Mouse (Mus musculus): ENCODE results near the gene Hoxd13. TPM values are rescaled to one million over a fixed set of nuclear protein-coding genes. Genes with fewer than 3 reads are reported as not detected.

Gene Hoxd13
- polyA plus RNA-seq, 1 experiment from 2014 or later = not detected

- H3K27me3 ChIP-seq (ENCODE audit: control insufficient read depth, insufficient read depth, low read depth, low read length) = peaks cover 94% of the 10 kb centered on the region
- H3K9me3 ChIP-seq (ENCODE audit: control insufficient read depth, low read length) = no peaks in the 10 kb centered on the region
- no peaks in the 10 kb centered on the region for H3K36me3 ChIP-seq (ENCODE audit: control insufficient read depth, insufficient read depth, low read length)
- no peak overlapping the region for H3K4me3 ChIP-seq (ENCODE audit: low read length)
- peaks cover 5% of the 10 kb centered on the region; the same call in 1 of the 2 replicates for H3K4me1 ChIP-seq (replicated peaks; ENCODE audit: control insufficient read depth, insufficient read depth, low read length)
- H3K27ac ChIP-seq (ENCODE audit: low read length) = no peak overlapping the region
- under 1% methylated on average over 16 of the region's 16 CpGs for WGBS
- H3K4me2 ChIP-seq (ENCODE audit: low read depth, low read length) = no peak overlapping the region
- H3K9ac ChIP-seq (ENCODE audit: low read length) = no peak overlapping the region
- ATAC-seq (ENCODE audit: low read depth) = no peak
Measured at GRCm38 (mm10) chr2:74710929-74711543, 42.9 kb downstream of the Hoxd13 start.

- H3K4me3 ChIP-seq (ENCODE audit: low read length) = peak within 1 kb of the TSS; percentile 31
- H3K4me2 ChIP-seq (ENCODE audit: low read depth, low read length) = peak within 1 kb of the TSS; percentile 43
- ATAC-seq (ENCODE audit: low read depth) = peak; percentile 26; the same call in 1 of the 2 replicates
- H3K27me3 ChIP-seq (ENCODE audit: control insufficient read depth, insufficient read depth, low read depth, low read length) = peaks cover 94% of the 10 kb centered on the region
- H3K9ac ChIP-seq (ENCODE audit: low read length) = no peak within 1 kb of the TSS
- H3K4me1 ChIP-seq (replicated peaks; ENCODE audit: control insufficient read depth, insufficient read depth, low read length) = peaks cover 5% of the 10 kb centered on the region; the same call in 1 of the 2 replicates
- H3K27ac ChIP-seq (ENCODE audit: low read length) = no peak within 1 kb of the TSS
- H3K9me3 ChIP-seq (ENCODE audit: control insufficient read depth, low read length) = no peaks in the 10 kb centered on the region
- under 1% methylated on average over 65 of the region's 65 CpGs for WGBS
- no peaks in the 10 kb centered on the region for H3K36me3 ChIP-seq (ENCODE audit: control insufficient read depth, insufficient read depth, low read length)
Measured at GRCm38 (mm10) chr2:74711721-74712621, 43.9 kb downstream of the Hoxd13 start, which contains the start of the genes Hoxd3 and Hoxd4. Gene Hoxd3, plus strand, starts transcription at chr2:74711927. Gene Hoxd4, plus strand, starts transcription at chr2:74711929.

- peaks cover 5% of the 10 kb centered on the region; the same call in 1 of the 2 replicates for H3K4me1 ChIP-seq (replicated peaks; ENCODE audit: control insufficient read depth, insufficient read depth, low read length)
- no peak overlapping the region for H3K9ac ChIP-seq (ENCODE audit: low read length)
- no peak for ATAC-seq (ENCODE audit: low read depth)
- no peaks in the 10 kb centered on the region for H3K9me3 ChIP-seq (ENCODE audit: control insufficient read depth, low read length)
- peaks cover 94% of the 10 kb centered on the region for H3K27me3 ChIP-seq (ENCODE audit: control insufficient read depth, insufficient read depth, low read depth, low read length)
- H3K27ac ChIP-seq (ENCODE audit: low read length) = no peak overlapping the region
- no peak overlapping the region for H3K4me3 ChIP-seq (ENCODE audit: low read length)
- H3K4me2 ChIP-seq (ENCODE audit: low read depth, low read length) = no peak overlapping the region
- WGBS = 6% methylated on average over 19 of the region's 19 CpGs
- no peaks in the 10 kb centered on the region for H3K36me3 ChIP-seq (ENCODE audit: control insufficient read depth, insufficient read depth, low read length)
Measured at GRCm38 (mm10) chr2:74713239-74714150, 45.4 kb downstream of the Hoxd13 start.

- Histone ChIP-seq H3K27ac (ENCODE audit: low read length) (no peak overlapping the region), H3K4me3 (ENCODE audit: low read length) (no peak overlapping the region), H3K4me2 (ENCODE audit: low read depth, low read length) (no peak overlapping the region), H3K9ac (ENCODE audit: low read length) (no peak overlapping the region), H3K36me3 (ENCODE audit: control insufficient read depth, insufficient read depth, low read length) (no peaks in the 10 kb centered on the region), H3K27me3 (ENCODE audit: control insufficient read depth, insufficient read depth, low read depth, low read length) (peaks cover 93% of the 10 kb centered on the region), H3K9me3 (ENCODE audit: control insufficient read depth, low read length) (no peaks in the 10 kb centered on the region), H3K4me1 (replicated peaks; ENCODE audit: control insufficient read depth, insufficient read depth, low read length) (peaks cover 5% of the 10 kb centered on the region; the same call in 1 of the 2 replicates)
- ATAC-seq (ENCODE audit: low read depth) = no peak
- 9% methylated on average over 18 of the region's 18 CpGs for WGBS
Measured at GRCm38 (mm10) chr2:74714156-74714789, 46.2 kb downstream of the Hoxd13 start.

GRCm38 (mm10) chr2:74714881-74715280 is 46.8 kb downstream of the Hoxd13 start:
- no peak overlapping the region for H3K4me2 ChIP-seq (ENCODE audit: low read depth, low read length)
- no peak overlapping the region for H3K4me3 ChIP-seq (ENCODE audit: low read length)
- no peak overlapping the region for H3K27ac ChIP-seq (ENCODE audit: low read length)
- H3K9ac ChIP-seq (ENCODE audit: low read length) = no peak overlapping the region
- no peak for ATAC-seq (ENCODE audit: low read depth)
- WGBS = under 1% methylated on average over 14 of the region's 14 CpGs
- peaks cover 5% of the 10 kb centered on the region; the same call in 1 of the 2 replicates for H3K4me1 ChIP-seq (replicated peaks; ENCODE audit: control insufficient read depth, insufficient read depth, low read length)
- H3K27me3 ChIP-seq (ENCODE audit: control insufficient read depth, insufficient read depth, low read depth, low read length) = peaks cover 92% of the 10 kb centered on the region
- H3K9me3 ChIP-seq (ENCODE audit: control insufficient read depth, low read length) = no peaks in the 10 kb centered on the region
- no peaks in the 10 kb centered on the region for H3K36me3 ChIP-seq (ENCODE audit: control insufficient read depth, insufficient read depth, low read length)

GRCm38 (mm10) chr2:74715504-74716241 is 47.6 kb downstream of the Hoxd13 start:
- 5% methylated on average over 26 of the region's 26 CpGs for WGBS

GRCm38 (mm10) chr2:74720384-74720783 is 52.3 kb downstream of the Hoxd13 start:
- H3K4me3 ChIP-seq (ENCODE audit: low read length) = no peak overlapping the region
- H3K27ac ChIP-seq (ENCODE audit: low read length) = no peak overlapping the region
- H3K4me1 ChIP-seq (replicated peaks; ENCODE audit: control insufficient read depth, insufficient read depth, low read length) = peaks cover 2% of the 10 kb centered on the region; the same call in 1 of the 2 replicates
- H3K9me3 ChIP-seq (ENCODE audit: control insufficient read depth, low read length) = no peaks in the 10 kb centered on the region
- no peak overlapping the region for H3K4me2 ChIP-seq (ENCODE audit: low read depth, low read length)
- no peak for ATAC-seq (ENCODE audit: low read depth)
- H3K27me3 ChIP-seq (ENCODE audit: control insufficient read depth, insufficient read depth, low read depth, low read length) = peaks cover 96% of the 10 kb centered on the region
- WGBS = 16% methylated on average over 2 of the region's 2 CpGs
- no peak overlapping the region for H3K9ac ChIP-seq (ENCODE audit: low read length)
- no peaks in the 10 kb centered on the region for H3K36me3 ChIP-seq (ENCODE audit: control insufficient read depth, insufficient read depth, low read length)

More at GRCm38 (mm10) chr2:74715504-74716241, 47.6 kb downstream of the Hoxd13 start:
- Histone ChIP-seq H3K4me3 (ENCODE audit: low read length) (peak overlapping the region; percentile 17; the same call in 1 of the 2 replicates), H3K9ac (ENCODE audit: low read length) (no peak overlapping the region), H3K36me3 (ENCODE audit: control insufficient read depth, insufficient read depth, low read length) (no peaks in the 10 kb centered on the region), H3K27ac (ENCODE audit: low read length) (no peak overlapping the region), H3K4me2 (ENCODE audit: low read depth, low read length) (peak overlapping the region; percentile 52), H3K27me3 (ENCODE audit: control insufficient read depth, insufficient read depth, low read depth, low read length) (peaks cover 92% of the 10 kb centered on the region), H3K4me1 (replicated peaks; ENCODE audit: control insufficient read depth, insufficient read depth, low read length) (peaks cover 5% of the 10 kb centered on the region; the same call in 1 of the 2 replicates), H3K9me3 (ENCODE audit: control insufficient read depth, low read length) (no peaks in the 10 kb centered on the region)
- peak; percentile 78 for ATAC-seq (ENCODE audit: low read depth)

- H3K36me3 ChIP-seq (ENCODE audit: control insufficient read depth, insufficient read depth, low read length) = no peaks in the 10 kb centered on the region
- no peaks in the 10 kb centered on the region for H3K9me3 ChIP-seq (ENCODE audit: control insufficient read depth, low read length)
- 9% methylated on average over 5 of the region's 5 CpGs for WGBS
- no peak overlapping the region for H3K4me3 ChIP-seq (ENCODE audit: low read length)
- H3K9ac ChIP-seq (ENCODE audit: low read length) = no peak overlapping the region
- no peak for ATAC-seq (ENCODE audit: low read depth)
- H3K4me1 ChIP-seq (replicated peaks; ENCODE audit: control insufficient read depth, insufficient read depth, low read length) = no peaks in the 10 kb centered on the region; the same call in 1 of the 2 replicates
- H3K4me2 ChIP-seq (ENCODE audit: low read depth, low read length) = no peak overlapping the region
- no peak overlapping the region for H3K27ac ChIP-seq (ENCODE audit: low read length)
- peaks cover 96% of the 10 kb centered on the region for H3K27me3 ChIP-seq (ENCODE audit: control insufficient read depth, insufficient read depth, low read depth, low read length)
Measured at GRCm38 (mm10) chr2:74720955-74721491, 52.9 kb downstream of the Hoxd13 start.

Measured in lung, embryonic 16.5 days (tissue).